In genomic region chr15:40018792-40019151, GRCm38 (mm10) we compare ENCODE assay signal across 12 mouse cellular contexts.
DNase-seq lines count a peak whose midpoint lies in the region; ATAC-seq and TF ChIP-seq lines count a peak whose summit lies in the region.
"Had no signal": no experiment of that assay in that cellular context is flagged by ENCODE, and none has a peak within 500 bp of the region (broad histone marks: within the 10 kb centered on the region; RNA-seq: fewer than 3 reads in every experiment).

No protein-coding gene starts in this region.

- TF ChIP-seq CTCF in ES-Bruce4 (IDR thresholded peaks at IDR 0.05; ENCODE audit: low read depth, low read length), result no peak
- TF ChIP-seq CTCF in intestine, postnatal 0 days (IDR thresholded peaks at IDR 0.05; ENCODE audit: low read depth), result no peak

- WGBS in kidney, embryonic 15.5 days, result 42% methylated on average over 8 of the region's 8 CpGs
- WGBS in hindbrain, embryonic 13.5 days, result 35% methylated on average over 8 of the region's 8 CpGs
- WGBS in intestine, postnatal 0 days, result 47% methylated on average over 8 of the region's 8 CpGs

- H3K9me3 ChIP-seq in kidney, embryonic 15.5 days (replicated peaks), result no peaks in the 10 kb centered on the region
- H3K9me3 ChIP-seq in ES-Bruce4 (replicated peaks; ENCODE audit: control insufficient read depth, insufficient read depth, low read length, poor library complexity, severe bottlenecking), result no peaks in the 10 kb centered on the region; the same call in 1 of the 2 replicates
- H3K9me3 ChIP-seq in hindbrain, embryonic 13.5 days, result no peaks in the 10 kb centered on the region
- no peaks in the 10 kb centered on the region for H3K9me3 ChIP-seq in intestine, postnatal 0 days (ENCODE audit: control insufficient read depth)
- H3K9me3 ChIP-seq: embryonic facial prominence, embryonic 12.5 days; intestine, embryonic 15.5 days had no signal

- no peaks in the 10 kb centered on the region for H3K27me3 ChIP-seq in kidney, embryonic 15.5 days
- no peaks in the 10 kb centered on the region for H3K27me3 ChIP-seq in ES-Bruce4 (ENCODE audit: control insufficient read depth, insufficient read depth, low read length, poor library complexity, severe bottlenecking)
- no peaks in the 10 kb centered on the region for H3K27me3 ChIP-seq in hindbrain, embryonic 13.5 days
- H3K27me3 ChIP-seq in intestine, postnatal 0 days (replicated peaks; ENCODE audit: control insufficient read depth, insufficient read depth, low read length), result no peaks in the 10 kb centered on the region
- H3K27me3 ChIP-seq: intestine, embryonic 15.5 days had no signal

- H3K27ac ChIP-seq in kidney, embryonic 15.5 days, result no peak overlapping the region
- peak overlapping the region; percentile 70 for H3K27ac ChIP-seq in ES-Bruce4 (ENCODE audit: insufficient read depth, low read length)
- H3K27ac ChIP-seq in hindbrain, embryonic 13.5 days, result no peak overlapping the region
- no peak overlapping the region for H3K27ac ChIP-seq in intestine, postnatal 0 days (ENCODE audit: low read depth, low read length)
- H3K27ac ChIP-seq: embryonic facial prominence, embryonic 12.5 days; intestine, embryonic 15.5 days; liver, embryonic 14.5 days had no signal

- DNase-seq in kidney, adult 11 months, result no peak
- DNase-seq in ZHBTc4 (ENCODE audit: low read depth, low spot score), result peak; percentile 83
- no peak for DNase-seq in left cerebral cortex, adult 9 months (ENCODE audit: low spot score in 2 of 2)
- DNase-seq: layer of hippocampus, postnatal 36 days; thymus, adult 2 months had no signal

- H3K36me3 ChIP-seq in kidney, embryonic 15.5 days, result no peaks in the 10 kb centered on the region
- no peaks in the 10 kb centered on the region for H3K36me3 ChIP-seq in ES-Bruce4 (ENCODE audit: control insufficient read depth, insufficient read depth, low read length, poor library complexity, severe bottlenecking)
- no peaks in the 10 kb centered on the region for H3K36me3 ChIP-seq in hindbrain, embryonic 13.5 days
- no peaks in the 10 kb centered on the region for H3K36me3 ChIP-seq in intestine, postnatal 0 days (ENCODE audit: control insufficient read depth, insufficient read depth)
- H3K36me3 ChIP-seq: embryonic facial prominence, embryonic 12.5 days; intestine, embryonic 15.5 days had no signal

- H3K9ac ChIP-seq in kidney, embryonic 15.5 days, result no peak overlapping the region
- no peak overlapping the region for H3K9ac ChIP-seq in ES-Bruce4 (ENCODE audit: low read depth, poor library complexity, severe bottlenecking)
- no peak overlapping the region for H3K9ac ChIP-seq in hindbrain, embryonic 13.5 days
- H3K9ac ChIP-seq in intestine, postnatal 0 days (ENCODE audit: low read depth, low read length), result no peak overlapping the region
- H3K9ac ChIP-seq: embryonic facial prominence, embryonic 12.5 days; intestine, embryonic 15.5 days; liver, embryonic 14.5 days had no signal

- H3K4me3 ChIP-seq in kidney, embryonic 15.5 days (replicated peaks), result no peak overlapping the region
- no peak overlapping the region for H3K4me3 ChIP-seq in ES-Bruce4 (ENCODE audit: low read depth, low read length)
- H3K4me3 ChIP-seq in hindbrain, embryonic 13.5 days, result no peak overlapping the region
- no peak overlapping the region for H3K4me3 ChIP-seq in intestine, postnatal 0 days (ENCODE audit: low read depth, low read length)
- H3K4me3 ChIP-seq: embryonic facial prominence, embryonic 12.5 days; intestine, embryonic 15.5 days had no signal

- TF ChIP-seq POLR2A in ES-Bruce4 (IDR thresholded peaks at IDR 0.05; ENCODE audit: insufficient read depth, low read length), result no peak

- TF ChIP-seq EP300 in ES-Bruce4 (IDR thresholded peaks at IDR 0.05; ENCODE audit: insufficient read depth, low read depth, low read length), result no peak

- H3K4me1 ChIP-seq in kidney, embryonic 15.5 days, result peaks cover 12% of the 10 kb centered on the region
- H3K4me1 ChIP-seq in ES-Bruce4 (ENCODE audit: control insufficient read depth, insufficient read depth, low read length), result peaks cover 3% of the 10 kb centered on the region
- peaks cover 8% of the 10 kb centered on the region for H3K4me1 ChIP-seq in hindbrain, embryonic 13.5 days (replicated peaks)
- H3K4me1 ChIP-seq in intestine, postnatal 0 days (replicated peaks; ENCODE audit: control insufficient read depth, insufficient read depth, low read length), result no peaks in the 10 kb centered on the region
- H3K4me1 ChIP-seq: embryonic facial prominence, embryonic 12.5 days; intestine, embryonic 15.5 days had no signal

- ATAC-seq in kidney, embryonic 15.5 days (replicated peaks; ENCODE audit: low FRiP score), result peak; percentile 15; the same call in 1 of the 2 replicates
- ATAC-seq in hindbrain, embryonic 13.5 days (ENCODE audit: low FRiP score), result 0 out of 2 replicates have a peak, but pooled peaks have one; percentile 43
- ATAC-seq in intestine, postnatal 0 days, result no peak
- ATAC-seq: intestine, embryonic 15.5 days had no signal

- H3K4me2 ChIP-seq in kidney, embryonic 15.5 days, result no peak overlapping the region
- H3K4me2 ChIP-seq in hindbrain, embryonic 13.5 days, result no peak overlapping the region
- H3K4me2 ChIP-seq in intestine, postnatal 0 days (replicated peaks; ENCODE audit: low read depth), result no peak overlapping the region
- H3K4me2 ChIP-seq: embryonic facial prominence, embryonic 12.5 days had no signal
